Mouse (Mus musculus) embryonic facial prominence, embryonic 10.5 days (tissue): ENCODE data around the gene Scin. TPM values are rescaled to one million over a fixed set of nuclear protein-coding genes. Genes with fewer than 3 reads are reported as not detected.

Experiments used
- DNase-seq: peaks from one replicate; pipeline ENCODE4 v3.0.0-alpha.2; 2017; ENCODE audit warnings: low spot score
- H3K27ac ChIP-seq: fragments of 300-500 bp; sonication (generic); replicated peaks from 2 replicates; pipeline ENCODE4 v1.5.1; 2016; ENCODE audit warnings: mild to moderate bottlenecking
- H3K27me3 ChIP-seq: fragments of 300-500 bp; sonication (generic); replicated peaks from 2 replicates; pipeline ENCODE4 v1.6.1; 2016; ENCODE audit warnings: low read depth, mild to moderate bottlenecking; ENCODE audit not compliant: poor library complexity, severe bottlenecking
- H3K36me3 ChIP-seq: fragments of 300-500 bp; sonication (generic); replicated peaks from 2 replicates; pipeline ENCODE4 v1.6.1; 2016; ENCODE audit warnings: mild to moderate bottlenecking, moderate library complexity
- H3K4me1 ChIP-seq: fragments of 300-500 bp; sonication (generic); 2 replicates; pipeline ENCODE4 v1.6.1; 2016
- H3K4me3 ChIP-seq: fragments of 300-500 bp; sonication (generic); 2 replicates; pipeline ENCODE4 v1.5.1; 2016; ENCODE audit warnings: mild to moderate bottlenecking, moderate library complexity
- H3K9me3 ChIP-seq: fragments of 300-500 bp; sonication (generic); 2 replicates; pipeline ENCODE4 v1.6.1; 2016; ENCODE audit warnings: mild to moderate bottlenecking
- WGBS: fragments of 180-500 bp; shearing (Covaris S2); methylation state at CpG from one replicate; pipeline ENCODE4 v1.1.7; 2016; 5-methylcytosine and 5-hydroxymethylcytosine counted together
- polyA plus RNA-seq: library from polyadenylated mRNA; unstranded; fragments of >200 nt; fragmentation: Nextera tagmentation; extraction: Ambion mirVana; gene quantifications from 2 replicates; pipeline ENCODE4 v1.2.1, GENCODE M21; 2016

Gene Scin
- polyA plus RNA-seq, 1 experiment from 2014 or later: not detected

GRCm38 (mm10) chr12:40016068-40016467 is 118.0 kb downstream of the Scin start:
- no peaks in the 10 kb centered on the region for H3K27me3 ChIP-seq
- 89% methylated on average over 9 of the region's 9 CpGs for WGBS
- H3K4me3 ChIP-seq: no peak overlapping the region
- no peaks in the 10 kb centered on the region for H3K9me3 ChIP-seq
- DNase-seq: no peak
- no peaks in the 10 kb centered on the region for H3K36me3 ChIP-seq
- no peaks in the 10 kb centered on the region for H3K4me1 ChIP-seq
- no peak overlapping the region for H3K27ac ChIP-seq

DNA sequence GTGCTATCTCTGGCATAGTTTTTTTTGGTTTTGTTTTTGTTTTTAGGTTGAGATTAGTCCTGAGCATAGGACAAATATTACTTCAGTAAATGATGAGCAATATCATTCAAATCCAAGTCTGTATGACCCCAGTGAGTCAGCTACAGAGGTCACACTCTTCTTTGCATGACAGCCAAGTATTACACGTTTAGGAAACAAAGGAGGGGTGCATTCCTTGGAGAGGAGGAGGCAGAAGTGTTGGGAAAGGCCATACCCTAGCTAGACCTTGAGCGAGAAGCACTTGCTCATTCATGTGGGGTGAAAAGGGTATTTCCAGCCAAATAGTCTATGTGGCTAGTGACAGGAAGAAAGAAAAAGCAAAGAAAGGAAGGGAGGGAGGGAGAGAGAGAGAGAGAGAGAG is 124.2 kb downstream of the Scin start:
- no peaks in the 10 kb centered on the region for H3K36me3 ChIP-seq
- H3K9me3 ChIP-seq: no peaks in the 10 kb centered on the region
- no peak overlapping the region for H3K4me3 ChIP-seq
- no peak for DNase-seq
- no peaks in the 10 kb centered on the region for H3K27me3 ChIP-seq
- H3K27ac ChIP-seq: no peak overlapping the region
- H3K4me1 ChIP-seq: no peaks in the 10 kb centered on the region
- WGBS: 58% methylated on average over 2 of the region's 2 CpGs

Other genes with a start within 250 kb of the Scin start
- 23.5 and 23.8 TPM in 2 replicates for gene Arl4a, start 96.2 kb downstream of the Scin start, polyA plus RNA-seq
- gene Lsmem1, start 65.3 kb upstream of the Scin start, polyA plus RNA-seq: not detected in 2 replicates
- gene Ifrd1, start 114.3 kb upstream of the Scin start, polyA plus RNA-seq: 111 and 116 TPM in 2 replicates